Mouse (Mus musculus) midbrain, embryonic 14.5 days (tissue): ENCODE results near the gene Samd5. TPM values are rescaled to one million over a fixed set of nuclear protein-coding genes. Genes with fewer than 3 reads are reported as not detected.

Source experiments
- ATAC-seq: fragments of 200-750 bp; cut with Nextera tagmentation; 2 replicates; pipeline ENCODE4 v1.8.0; 2017; ENCODE audit warnings: moderate number of reproducible peaks, moderate library complexity; ENCODE audit not compliant: low FRiP score, low TSS enrichment
- DNase-seq: peaks from one replicate; pipeline ENCODE4 v3.0.0-alpha.2; 2015
- H3K27ac ChIP-seq: fragments of 300-500 bp; sonication (generic); replicated peaks from 2 replicates; pipeline ENCODE4 v1.5.1; 2014; ENCODE audit warnings: mild to moderate bottlenecking, low read depth, low read length, moderate library complexity
- H3K27me3 ChIP-seq: fragments of 300-500 bp; sonication (generic); 2 replicates; pipeline ENCODE4 v1.6.1; 2014; ENCODE audit warnings: low read length, control low read depth, mixed read lengths; ENCODE audit not compliant: control insufficient read depth, insufficient read depth
- H3K36me3 ChIP-seq: fragments of 300-500 bp; sonication (generic); 2 replicates; pipeline ENCODE4 v1.6.1; 2014; ENCODE audit warnings: low read length, control low read depth; ENCODE audit not compliant: control insufficient read depth, insufficient read depth
- H3K4me1 ChIP-seq: fragments of 300-500 bp; sonication (generic); 2 replicates; pipeline ENCODE4 v1.6.1; 2014; ENCODE audit warnings: mild to moderate bottlenecking, antibody characterized with exemption, low read length, control low read depth; ENCODE audit not compliant: control insufficient read depth, insufficient read depth
- H3K4me2 ChIP-seq: fragments of 300-500 bp; sonication (generic); 2 replicates; pipeline ENCODE4 v1.6.1; 2014; ENCODE audit warnings: mild to moderate bottlenecking, low read length, moderate library complexity
- H3K4me3 ChIP-seq: fragments of 300-500 bp; sonication (generic); replicated peaks from 2 replicates; pipeline ENCODE4 v1.5.1; 2014; ENCODE audit warnings: low read depth, low read length
- H3K9ac ChIP-seq: fragments of 300-500 bp; sonication (generic); replicated peaks from 2 replicates; pipeline ENCODE4 v1.6.1; 2014; ENCODE audit warnings: mild to moderate bottlenecking, low read length, moderate library complexity
- H3K9me3 ChIP-seq: fragments of 300-500 bp; sonication (generic); 2 replicates; pipeline ENCODE4 v1.6.1; 2016; ENCODE audit warnings: low read length, control low read depth, mixed read lengths; ENCODE audit not compliant: control insufficient read depth
- WGBS: fragments of 180-500 bp; shearing (Covaris S2); extraction: QIAGEN DNeasy Blood & Tissue Kit; methylation state at CpG from one replicate; pipeline ENCODE4 v1.1.7; 2014; 5-methylcytosine and 5-hydroxymethylcytosine counted together
- polyA plus RNA-seq: library from polyadenylated mRNA; unstranded; fragments of >200 nt; fragmentation: Nextera tagmentation; extraction: Ambion mirVana; gene quantifications from 2 replicates; pipeline ENCODE4 v1.2.1, GENCODE M21; 2014

Gene Samd5
- polyA plus RNA-seq = 9.1 and 9.3 TPM in 2 replicates

GRCm38 (mm10) chr10:9674561-9675521, at the start of gene Samd5:
Gene Samd5 (minus strand): TSS chr10:9675208.
- H3K36me3 ChIP-seq = no peaks in the 10 kb centered on the region
- H3K27me3 ChIP-seq = no peaks in the 10 kb centered on the region
- H3K27ac ChIP-seq = peak within 1 kb of the TSS; percentile 87
- no peaks in the 10 kb centered on the region for H3K9me3 ChIP-seq
- DNase-seq (peak; percentile 86), ATAC-seq (peak; percentile 82)
- H3K4me3 ChIP-seq = peak within 1 kb of the TSS; percentile 70
- peak within 1 kb of the TSS; percentile 92 for H3K4me2 ChIP-seq
- under 1% methylated on average over 91 of the region's 91 CpGs for WGBS
- peaks cover 27% of the 10 kb centered on the region for H3K4me1 ChIP-seq
- peak within 1 kb of the TSS; percentile 81 for H3K9ac ChIP-seq

GRCm38 (mm10) chr10:9722519-9723303, 47.7 kb upstream of the Samd5 start:
- Histone ChIP-seq H3K4me3 (no peak overlapping the region), H3K4me1 (no peaks in the 10 kb centered on the region), H3K27me3 (no peaks in the 10 kb centered on the region), H3K9me3 (no peaks in the 10 kb centered on the region), H3K36me3 (no peaks in the 10 kb centered on the region), H3K9ac (no peak overlapping the region), H3K27ac (no peak overlapping the region), H3K4me2 (no peak overlapping the region)
- 87% methylated on average over 10 of the region's 11 CpGs for WGBS
- DNase-seq = no peak
- no peak for ATAC-seq

- H3K9ac ChIP-seq = no peak overlapping the region
- ATAC-seq (peak; percentile 46; the same call in 1 of the 2 replicates), DNase-seq (peak; percentile 57)
- no peak overlapping the region for H3K4me3 ChIP-seq
- H3K9me3 ChIP-seq = no peaks in the 10 kb centered on the region
- H3K27me3 ChIP-seq = no peaks in the 10 kb centered on the region
- no peaks in the 10 kb centered on the region for H3K4me1 ChIP-seq
- WGBS = 43% methylated on average over 5 of the region's 5 CpGs
- H3K27ac ChIP-seq = no peak overlapping the region
- no peaks in the 10 kb centered on the region for H3K36me3 ChIP-seq
- no peak overlapping the region for H3K4me2 ChIP-seq
These were observed 45.0 kb upstream of the Samd5 start for GRCm38 (mm10) chr10:9720027-9720426.

- Histone ChIP-seq H3K4me2 (no peak overlapping the region), H3K9me3 (no peaks in the 10 kb centered on the region), H3K4me1 (no peaks in the 10 kb centered on the region), H3K36me3 (no peaks in the 10 kb centered on the region), H3K27ac (no peak overlapping the region), H3K27me3 (no peaks in the 10 kb centered on the region), H3K9ac (no peak overlapping the region), H3K4me3 (no peak overlapping the region)
- WGBS = 76% methylated on average over 5 of the region's 5 CpGs
- DNase-seq = no peak
- no peak for ATAC-seq
These were observed 43.1 kb upstream of the Samd5 start for GRCm38 (mm10) chr10:9718086-9718485.

- DNase-seq (no peak), ATAC-seq (no peak)
- no peaks in the 10 kb centered on the region for H3K9me3 ChIP-seq
- no peak overlapping the region for H3K27ac ChIP-seq
- no peaks in the 10 kb centered on the region for H3K4me1 ChIP-seq
- H3K27me3 ChIP-seq = no peaks in the 10 kb centered on the region
- no peak overlapping the region for H3K4me3 ChIP-seq
- no peak overlapping the region for H3K4me2 ChIP-seq
- H3K36me3 ChIP-seq = no peaks in the 10 kb centered on the region
- WGBS = 62% methylated on average over 1 of the region's 1 CpGs
- H3K9ac ChIP-seq = no peak overlapping the region
These were observed 29.9 kb upstream of the Samd5 start for GRCm38 (mm10) chr10:9704956-9705355.

GRCm38 (mm10) chr10:9699071-9699761, 24.2 kb upstream of the Samd5 start:
- Histone ChIP-seq H3K27me3 (no peaks in the 10 kb centered on the region), H3K27ac (no peak overlapping the region), H3K36me3 (no peaks in the 10 kb centered on the region), H3K9me3 (no peaks in the 10 kb centered on the region), H3K4me3 (no peak overlapping the region), H3K4me1 (no peaks in the 10 kb centered on the region; the same call in 1 of the 2 replicates), H3K9ac (no peak overlapping the region), H3K4me2 (no peak overlapping the region)
- no peak for DNase-seq
- 93% methylated on average over 22 of the region's 22 CpGs for WGBS
- ATAC-seq = no peak

GRCm38 (mm10) chr10:9698141-9698540, 23.1 kb upstream of the Samd5 start:
- no peaks in the 10 kb centered on the region for H3K27me3 ChIP-seq
- no peak overlapping the region for H3K4me3 ChIP-seq
- ATAC-seq (no peak), DNase-seq (no peak)
- no peaks in the 10 kb centered on the region; the same call in 1 of the 2 replicates for H3K4me1 ChIP-seq
- H3K9ac ChIP-seq = no peak overlapping the region
- 76% methylated on average over 9 of the region's 9 CpGs for WGBS
- no peak overlapping the region for H3K4me2 ChIP-seq
- no peaks in the 10 kb centered on the region for H3K36me3 ChIP-seq
- no peaks in the 10 kb centered on the region for H3K9me3 ChIP-seq
- H3K27ac ChIP-seq = no peak overlapping the region

- 32% methylated on average over 6 of the region's 6 CpGs for WGBS
- no peak overlapping the region for H3K4me3 ChIP-seq
- DNase-seq = no peak
These were observed 21.6 kb upstream of the Samd5 start for GRCm38 (mm10) chr10:9696543-9697141.

More at GRCm38 (mm10) chr10:9696543-9697141, 21.6 kb upstream of the Samd5 start:
- no peaks in the 10 kb centered on the region for H3K9me3 ChIP-seq
- H3K27me3 ChIP-seq = no peaks in the 10 kb centered on the region
- no peak overlapping the region for H3K4me2 ChIP-seq
- no peak for ATAC-seq
- no peak overlapping the region for H3K27ac ChIP-seq
- no peak overlapping the region for H3K9ac ChIP-seq
- H3K4me1 ChIP-seq = no peaks in the 10 kb centered on the region; the same call in 1 of the 2 replicates
- H3K36me3 ChIP-seq = no peaks in the 10 kb centered on the region
